Mouse (Mus musculus): ENCODE results near the gene Slc39a11. TPM values are rescaled to one million over a fixed set of nuclear protein-coding genes. Genes with fewer than 3 reads are reported as not detected.

The Slc39a11 gene
- polyA plus RNA-seq, 1 experiment from 2014 or later: 15.7 TPM

DNA sequence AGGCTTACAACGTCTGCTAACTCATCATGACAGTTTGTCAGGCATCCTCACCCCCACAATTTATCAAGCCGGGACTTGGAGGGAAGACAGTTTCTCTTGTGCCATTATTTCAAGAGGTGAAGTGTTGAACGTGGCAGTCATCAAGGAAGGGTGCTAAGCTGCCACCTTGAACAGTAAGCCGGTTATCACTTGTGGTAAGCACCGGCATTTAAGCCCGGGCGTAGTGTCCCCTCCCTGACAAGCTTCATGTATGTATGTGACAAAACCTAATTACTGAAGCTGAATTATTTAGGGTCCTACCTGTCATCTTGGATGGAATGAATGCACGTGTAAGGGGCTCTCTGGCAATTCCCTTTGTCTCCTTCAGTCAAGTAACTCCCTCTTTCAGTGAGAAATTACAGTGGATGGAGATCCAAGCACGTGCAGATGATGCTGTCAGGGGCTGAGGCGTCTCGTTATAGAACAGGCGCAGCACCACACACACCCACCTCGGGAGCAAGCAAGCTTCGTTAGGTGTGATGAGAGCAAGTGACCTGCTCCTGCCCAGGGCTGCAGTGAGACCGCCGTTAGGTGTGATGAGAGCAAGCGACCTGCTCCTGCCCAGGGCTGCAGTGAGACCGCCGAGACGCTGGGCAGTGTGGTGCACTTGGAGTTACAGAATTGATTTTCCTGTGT lies 149.1 kb downstream of the Slc39a11 start:
- Histone ChIP-seq H3K36me3 (no peaks in the 10 kb centered on the region), H3K27ac (no peak overlapping the region), H3K27me3 (ENCODE audit: low read depth, poor library complexity, severe bottlenecking) (no peaks in the 10 kb centered on the region), H3K4me3 (no peak overlapping the region), H3K4me1 (peaks cover 23% of the 10 kb centered on the region), H3K9me3 (replicated peaks) (no peaks in the 10 kb centered on the region)
- DNase-seq (ENCODE audit: low spot score): no peak
- 76% methylated on average over 20 of the region's 20 CpGs for WGBS

- H3K4me3 ChIP-seq: no peak overlapping the region
- peaks cover 23% of the 10 kb centered on the region for H3K4me1 ChIP-seq
- 59% methylated on average over 9 of the region's 9 CpGs for WGBS
- H3K9me3 ChIP-seq (replicated peaks): no peaks in the 10 kb centered on the region
- H3K27ac ChIP-seq: no peak overlapping the region
- DNase-seq (ENCODE audit: low spot score): peak; percentile 46
- H3K36me3 ChIP-seq: no peaks in the 10 kb centered on the region
- H3K27me3 ChIP-seq (ENCODE audit: low read depth, poor library complexity, severe bottlenecking): no peaks in the 10 kb centered on the region
These were observed 151.0 kb downstream of the Slc39a11 start for GRCm38 (mm10) chr11:113498889-113499288.

- DNase-seq (ENCODE audit: low spot score): no peak
These were observed 155.8 kb downstream of the Slc39a11 start for GRCm38 (mm10) chr11:113494021-113494546.

DNA sequence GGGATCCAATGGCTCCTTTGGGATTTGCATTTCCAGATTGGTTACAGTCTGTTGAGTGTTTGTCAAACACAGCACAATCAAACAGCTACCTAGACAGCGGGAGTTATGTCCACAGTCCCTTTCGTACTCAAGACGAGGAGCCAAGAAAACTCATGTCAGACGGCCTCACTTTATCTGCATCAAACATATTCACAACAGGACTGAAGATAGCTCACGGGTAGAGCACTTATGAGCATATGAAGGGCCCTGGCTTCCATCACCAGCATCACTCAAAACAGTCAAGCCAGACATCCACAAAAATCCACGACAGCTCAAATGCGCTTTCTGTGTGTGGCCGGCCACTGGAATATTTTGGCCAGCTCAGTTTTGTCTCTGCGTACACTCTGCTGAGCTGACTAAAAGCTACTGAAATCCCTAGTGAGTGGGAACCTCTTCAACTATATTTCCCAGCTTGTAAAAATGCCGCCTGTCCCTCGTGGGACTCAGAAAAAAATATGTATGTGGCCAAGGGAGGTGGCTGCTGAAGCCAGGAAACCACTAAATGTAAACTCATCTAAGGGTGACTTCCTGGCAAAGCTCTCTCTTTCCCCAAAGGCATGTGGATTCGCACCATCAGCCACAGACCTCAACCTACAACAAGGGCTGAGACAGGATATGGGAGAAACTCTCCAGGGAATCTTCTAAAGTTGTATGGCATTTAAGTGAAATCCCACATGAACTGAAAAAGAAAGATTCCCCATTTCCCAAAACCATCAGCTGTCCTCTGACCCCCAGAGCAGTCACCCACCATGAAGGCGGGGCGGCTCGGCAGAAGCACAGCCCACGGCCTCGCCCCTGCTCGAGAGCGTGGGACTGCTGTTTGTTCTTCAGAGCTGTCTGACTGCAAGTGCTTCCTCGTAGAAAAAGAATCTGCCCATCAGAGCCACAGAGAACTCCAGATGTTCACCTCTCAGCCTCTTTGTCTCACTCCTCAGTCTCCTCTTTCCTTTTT lies 159.1 kb downstream of the Slc39a11 start:
- no peaks in the 10 kb centered on the region for H3K9me3 ChIP-seq (replicated peaks)
- H3K36me3 ChIP-seq: no peaks in the 10 kb centered on the region
- no peaks in the 10 kb centered on the region for H3K27me3 ChIP-seq (ENCODE audit: low read depth, poor library complexity, severe bottlenecking)
- peaks cover 13% of the 10 kb centered on the region for H3K4me1 ChIP-seq
- WGBS: 87% methylated on average over 20 of the region's 20 CpGs
- H3K4me3 ChIP-seq: no peak overlapping the region
- no peak for DNase-seq (ENCODE audit: low spot score)
- no peak overlapping the region for H3K27ac ChIP-seq

More at GRCm38 (mm10) chr11:113494021-113494546, 155.8 kb downstream of the Slc39a11 start:
- Histone ChIP-seq H3K4me1 (no peaks in the 10 kb centered on the region), H3K27me3 (ENCODE audit: low read depth, poor library complexity, severe bottlenecking) (no peaks in the 10 kb centered on the region), H3K4me3 (no peak overlapping the region), H3K27ac (no peak overlapping the region), H3K36me3 (no peaks in the 10 kb centered on the region), H3K9me3 (replicated peaks) (no peaks in the 10 kb centered on the region)
- WGBS: 85% methylated on average over 12 of the region's 12 CpGs

DNA sequence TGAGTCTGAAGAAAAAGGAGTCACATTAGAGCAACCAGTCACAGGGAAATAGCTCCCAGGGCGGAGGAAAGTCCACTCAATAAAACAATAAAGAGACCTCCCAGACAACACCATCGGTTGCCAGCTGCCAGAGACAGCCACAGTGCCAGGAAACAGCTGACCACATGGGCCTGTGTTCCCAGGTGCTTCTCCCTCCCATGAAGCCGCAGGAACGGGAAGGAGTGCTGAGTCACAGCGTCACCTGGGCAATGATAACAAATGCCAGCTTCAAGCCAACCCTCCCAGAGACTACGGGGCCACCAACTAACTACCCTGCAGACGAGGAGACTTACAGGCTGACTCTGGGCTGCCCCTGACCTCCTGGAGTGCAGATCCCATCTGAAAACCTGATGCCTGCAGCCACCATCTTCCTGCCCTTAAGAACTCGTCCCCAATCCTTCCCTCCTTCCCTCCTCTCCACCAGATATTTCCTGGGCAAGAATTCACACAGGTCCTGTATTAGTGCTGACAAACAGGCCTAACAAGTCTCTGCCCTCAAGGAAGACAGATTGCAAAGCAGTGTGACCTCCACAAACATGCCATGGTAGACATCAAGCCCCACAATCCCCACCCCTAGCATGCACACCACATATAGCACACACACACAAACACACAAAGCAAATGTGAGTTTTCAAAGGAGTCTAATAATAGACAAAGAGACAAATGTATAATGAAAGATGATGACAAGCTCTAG lies 162.1 kb downstream of the Slc39a11 start:
- 35% methylated on average over 8 of the region's 8 CpGs for WGBS
- Histone ChIP-seq H3K27me3 (ENCODE audit: low read depth, poor library complexity, severe bottlenecking) (no peaks in the 10 kb centered on the region), H3K36me3 (no peaks in the 10 kb centered on the region), H3K9me3 (replicated peaks) (no peaks in the 10 kb centered on the region), H3K4me1 (peaks cover 13% of the 10 kb centered on the region), H3K4me3 (no peak overlapping the region), H3K27ac (peak overlapping the region; percentile 42; the same call in 1 of the 2 replicates)
- DNase-seq (ENCODE audit: low spot score): no peak

- H3K4me3 ChIP-seq: no peak overlapping the region
- 90% methylated on average over 10 of the region's 10 CpGs for WGBS
- no peak overlapping the region for H3K27ac ChIP-seq
- H3K36me3 ChIP-seq: no peaks in the 10 kb centered on the region
- H3K9me3 ChIP-seq (replicated peaks): no peaks in the 10 kb centered on the region
- H3K27me3 ChIP-seq (ENCODE audit: low read depth, poor library complexity, severe bottlenecking): no peaks in the 10 kb centered on the region
- no peak for DNase-seq (ENCODE audit: low spot score)
- peaks cover 13% of the 10 kb centered on the region for H3K4me1 ChIP-seq
These were observed 165.8 kb downstream of the Slc39a11 start for GRCm38 (mm10) chr11:113484037-113484436.

DNA sequence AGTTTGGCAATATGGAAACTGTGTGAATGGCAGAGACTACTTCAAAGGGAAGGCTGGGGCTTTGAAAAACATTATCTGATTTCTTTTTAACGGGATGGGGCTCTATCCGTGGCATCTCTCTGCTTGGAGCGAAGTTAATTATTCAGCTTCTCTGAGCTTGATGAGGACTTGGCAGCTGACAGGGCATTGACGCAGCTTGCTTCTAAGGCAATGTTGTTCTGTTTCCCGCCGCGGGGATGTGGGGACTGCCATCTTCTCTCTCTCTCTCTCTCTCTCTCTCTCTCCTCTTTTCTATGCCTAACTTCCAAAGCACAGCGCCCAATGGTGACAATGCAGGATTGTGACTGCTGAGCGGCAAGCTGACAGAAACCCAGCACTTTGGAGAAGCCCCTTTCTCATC lies 172.3 kb downstream of the Slc39a11 start:
- H3K27me3 ChIP-seq (ENCODE audit: low read depth, poor library complexity, severe bottlenecking): no peaks in the 10 kb centered on the region
- H3K4me3 ChIP-seq: no peak overlapping the region
- no peak for DNase-seq (ENCODE audit: low spot score)
- no peaks in the 10 kb centered on the region for H3K9me3 ChIP-seq (replicated peaks)
- no peaks in the 10 kb centered on the region for H3K36me3 ChIP-seq
- 83% methylated on average over 9 of the region's 9 CpGs for WGBS
- H3K27ac ChIP-seq: no peak overlapping the region
- peaks cover 8% of the 10 kb centered on the region for H3K4me1 ChIP-seq

- 74% methylated on average over 9 of the region's 9 CpGs for WGBS
- peaks cover 8% of the 10 kb centered on the region for H3K4me1 ChIP-seq
- no peak overlapping the region for H3K4me3 ChIP-seq
- H3K9me3 ChIP-seq (replicated peaks): no peaks in the 10 kb centered on the region
- H3K36me3 ChIP-seq: no peaks in the 10 kb centered on the region
- H3K27ac ChIP-seq: no peak overlapping the region
- no peak for DNase-seq (ENCODE audit: low spot score)
- H3K27me3 ChIP-seq (ENCODE audit: low read depth, poor library complexity, severe bottlenecking): no peaks in the 10 kb centered on the region
These were observed 173.2 kb downstream of the Slc39a11 start for GRCm38 (mm10) chr11:113476720-113477119.

- Histone ChIP-seq H3K36me3 (no peaks in the 10 kb centered on the region), H3K4me3 (no peak overlapping the region), H3K4me1 (peaks cover 19% of the 10 kb centered on the region), H3K9me3 (replicated peaks) (no peaks in the 10 kb centered on the region), H3K27ac (no peak overlapping the region), H3K27me3 (ENCODE audit: low read depth, poor library complexity, severe bottlenecking) (no peaks in the 10 kb centered on the region)
- no peak for DNase-seq (ENCODE audit: low spot score)
- WGBS: 78% methylated on average over 5 of the region's 5 CpGs
These were observed 174.4 kb downstream of the Slc39a11 start for GRCm38 (mm10) chr11:113475491-113475890.

GRCm38 (mm10) chr11:113473998-113474534 lies 175.8 kb downstream of the Slc39a11 start:
- Histone ChIP-seq H3K9me3 (replicated peaks) (no peaks in the 10 kb centered on the region), H3K4me3 (no peak overlapping the region), H3K27ac (no peak overlapping the region), H3K27me3 (ENCODE audit: low read depth, poor library complexity, severe bottlenecking) (no peaks in the 10 kb centered on the region), H3K4me1 (peaks cover 31% of the 10 kb centered on the region), H3K36me3 (no peaks in the 10 kb centered on the region)
- no peak for DNase-seq (ENCODE audit: low spot score)
- WGBS: 88% methylated on average over 7 of the region's 7 CpGs

DNA sequence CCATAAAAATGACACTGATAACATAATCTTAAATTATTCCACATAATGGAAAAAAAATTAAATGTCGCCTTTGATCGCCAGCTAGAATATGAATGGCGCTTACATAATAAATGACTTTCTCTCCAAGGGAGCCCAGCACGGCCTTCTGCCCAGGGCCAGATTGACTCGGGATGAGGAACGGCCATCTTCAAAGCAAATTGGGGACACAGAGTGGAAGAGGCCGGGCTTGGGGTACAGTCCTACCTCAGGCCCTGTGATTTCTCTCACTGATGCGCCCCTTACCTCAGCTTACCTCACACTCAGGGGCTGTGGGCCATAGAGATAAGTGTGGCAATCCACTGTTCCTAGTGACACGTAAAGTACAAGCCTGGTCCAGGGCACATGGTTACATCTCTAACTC lies 177.9 kb downstream of the Slc39a11 start:
- no peaks in the 10 kb centered on the region for H3K36me3 ChIP-seq
- peaks cover 35% of the 10 kb centered on the region for H3K4me1 ChIP-seq
- no peak overlapping the region for H3K4me3 ChIP-seq
- H3K27me3 ChIP-seq (ENCODE audit: low read depth, poor library complexity, severe bottlenecking): no peaks in the 10 kb centered on the region
- H3K9me3 ChIP-seq (replicated peaks): no peaks in the 10 kb centered on the region
- WGBS: 91% methylated on average over 9 of the region's 9 CpGs
- DNase-seq (ENCODE audit: low spot score): no peak
- H3K27ac ChIP-seq: no peak overlapping the region

Measured in limb, embryonic 10.5 days (tissue).